ENCODE assay signal across 22 mouse cellular contexts in the genomic region with DNA sequence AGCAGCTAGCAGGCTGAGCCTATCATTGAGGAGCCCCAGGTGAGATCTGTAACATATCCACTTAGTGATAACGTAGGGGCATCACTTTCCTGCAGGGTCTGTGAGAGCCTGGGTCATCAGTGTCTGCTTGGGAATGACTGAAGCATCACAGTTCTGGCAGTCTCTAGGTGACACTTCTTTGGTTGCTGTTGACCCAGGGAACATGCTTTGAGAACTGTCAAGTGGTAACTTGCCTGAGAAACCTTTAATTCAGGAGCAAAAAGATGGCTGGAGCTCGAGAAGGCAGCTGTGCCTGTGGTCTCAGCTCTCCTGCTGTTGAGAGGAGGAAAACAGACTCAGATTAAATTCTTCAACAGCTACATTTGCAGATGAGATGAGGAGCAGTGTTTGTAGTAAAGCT. TPM values are rescaled to one million over a fixed set of nuclear protein-coding genes. Genes with fewer than 3 reads are reported as not detected.
A peak's percentile ranks its signal among the peaks of the same experiment; 100 is the strongest.
DNase-seq lines count a peak whose midpoint lies in the region; ATAC-seq lines count a peak whose summit lies in the region.
"Had no signal": no experiment of that assay in that cellular context is flagged by ENCODE, and none has a peak within 500 bp of the region (broad histone marks: within the 10 kb centered on the region; RNA-seq: fewer than 3 reads in every experiment).

No protein-coding gene starts in this region.

- H3K27me3 ChIP-seq in heart, embryonic 11.5 days (ENCODE audit: control insufficient read depth, insufficient read depth, low read length), result no peaks in the 10 kb centered on the region
- H3K27me3 ChIP-seq: forebrain, embryonic 15.5 days; hindbrain, embryonic 12.5 days had no signal

- WGBS in heart, embryonic 11.5 days (ENCODE audit: insufficient replicate concordance), result 45% methylated on average over 2 of the region's 2 CpGs

- no peak for ATAC-seq in heart, embryonic 11.5 days (replicated peaks; ENCODE audit: insufficient number of reproducible peaks, low FRiP score, low TSS enrichment)
- ATAC-seq: forebrain, embryonic 15.5 days; hindbrain, postnatal 0 days had no signal

- no peak overlapping the region for H3K27ac ChIP-seq in heart, embryonic 11.5 days (ENCODE audit: low read depth, low read length)
- peak overlapping the region; percentile 58; the same call in 1 of the 2 replicates for H3K27ac ChIP-seq in brown adipose tissue, adult 24 weeks (replicated peaks; ENCODE audit: low read depth, low read length)
- H3K27ac ChIP-seq: embryonic facial prominence, embryonic 10.5 days; forebrain, embryonic 10.5 days; forebrain, embryonic 15.5 days; hindbrain, embryonic 12.5 days; hindbrain, postnatal 0 days had no signal

- intact Hi-C loops in gastrocnemius, postnatal 14 days (cut with DNase I; ENCODE audit: low total_unique reads), result no loop called here

- no peaks in the 10 kb centered on the region for H3K4me1 ChIP-seq in heart, embryonic 11.5 days (ENCODE audit: control insufficient read depth, insufficient read depth, low read length)
- H3K4me1 ChIP-seq in brown adipose tissue, adult 24 weeks (ENCODE audit: control insufficient read depth, insufficient read depth, insufficient read length, low read length), result no peaks in the 10 kb centered on the region
- H3K4me1 ChIP-seq: embryonic facial prominence, embryonic 10.5 days; forebrain, embryonic 10.5 days; forebrain, embryonic 15.5 days; hindbrain, embryonic 12.5 days had no signal

- no peaks in the 10 kb centered on the region for H3K36me3 ChIP-seq in heart, embryonic 11.5 days (ENCODE audit: control insufficient read depth, insufficient read depth, low read length)
- H3K36me3 ChIP-seq: embryonic facial prominence, embryonic 10.5 days; forebrain, embryonic 10.5 days; forebrain, embryonic 15.5 days; hindbrain, embryonic 12.5 days had no signal

- no peak overlapping the region for H3K4me2 ChIP-seq in heart, embryonic 11.5 days
- H3K4me2 ChIP-seq: forebrain, embryonic 15.5 days; hindbrain, embryonic 12.5 days had no signal

- peak; percentile 34 for DNase-seq in heart, adult 11 months
- peak; percentile 68 for DNase-seq in thymus, postnatal 0 days (ENCODE audit: low spot score)
- peak; percentile 50 to 58 for DNase-seq in thymus, postnatal 36 days
- no peak for DNase-seq in gastrocnemius, postnatal 14 days
- no peak for DNase-seq in frontal cortex, postnatal 10 days (ENCODE audit: low spot score in 2 of 2)
- DNase-seq: adrenal gland, postnatal 10 days; cerebellum, adult 11-12 months; cerebellum, postnatal 10 days; heart, postnatal 36 days; kidney, adult 11 months had no signal

- H3K9ac ChIP-seq in heart, embryonic 11.5 days (ENCODE audit: low read depth, low read length), result no peak overlapping the region
- H3K9ac ChIP-seq: forebrain, embryonic 15.5 days; hindbrain, embryonic 12.5 days had no signal

- H3K4me3 ChIP-seq in heart, embryonic 11.5 days (ENCODE audit: low read depth, low read length), result no peak overlapping the region
- H3K4me3 ChIP-seq in brown adipose tissue, adult 24 weeks (ENCODE audit: insufficient read depth, low read depth, low read length), result no peak overlapping the region
- H3K4me3 ChIP-seq: embryonic facial prominence, embryonic 10.5 days; erythroblast, embryonic 14.5 days; forebrain, embryonic 10.5 days; forebrain, embryonic 15.5 days; hindbrain, embryonic 12.5 days had no signal

- no peaks in the 10 kb centered on the region for H3K9me3 ChIP-seq in heart, embryonic 11.5 days (replicated peaks; ENCODE audit: control insufficient read depth, low read length)
- H3K9me3 ChIP-seq: embryonic facial prominence, embryonic 10.5 days; forebrain, embryonic 10.5 days; forebrain, embryonic 15.5 days; hindbrain, embryonic 12.5 days had no signal

RNA-seq across cellular contexts. Expression of gene Lztfl1, which starts 39.8 kb away (rescaled TPM):
- polyA plus RNA-seq in heart, embryonic 11.5 days (2014; fragmentation: Nextera tagmentation; extraction: Ambion mirVana), result 37.5 and 37.6 TPM in 2 replicates
- 28.3 and 28.4 TPM in 2 replicates for polyA plus RNA-seq in brown adipose tissue, adult 24 weeks (2012; ENCODE audit: insufficient read depth, insufficient read length, missing spikeins)
- 143 and 152 TPM in 2 replicates for polyA plus RNA-seq in thymus, postnatal 0 days (2015; fragmentation: Nextera tagmentation; extraction: Ambion mirVana)
- total RNA-seq in gastrocnemius, postnatal 14 days (2021), result 10 to 100 TPM; 16.2 to 20.2 TPM

RNA-seq across cellular contexts. Expression of gene Cxcr6, which starts 48.9 kb away (rescaled TPM):
- 0.82 TPM in 1 of 2 replicates, not detected in the other for polyA plus RNA-seq in heart, embryonic 11.5 days (2014; fragmentation: Nextera tagmentation; extraction: Ambion mirVana)
- not detected in 2 replicates for polyA plus RNA-seq in brown adipose tissue, adult 24 weeks (2012; ENCODE audit: insufficient read depth, insufficient read length, missing spikeins)
- polyA plus RNA-seq in thymus, postnatal 0 days (2015; fragmentation: Nextera tagmentation; extraction: Ambion mirVana), result 17.4 and 17.8 TPM in 2 replicates
- total RNA-seq in gastrocnemius, postnatal 14 days (2021), result under 1 TPM in 1 of 2 experiments, not detected in 1; 0.21 TPM
- total RNA-seq: adrenal gland, postnatal 4 days; gastrocnemius, adult 8-10 months; heart, postnatal 36 days; hindbrain, postnatal 0 days; MEL had no signal
- polyA plus RNA-seq: brain, embryonic 14.5 days; erythroblast, embryonic 14.5 days; hindbrain, postnatal 0 days had no signal

Comparison
In these comparisons a context has a peak if more than half of its experiments do, and no peak if none do; other contexts are left out.
1. DNase-seq: peak in heart, adult 11 months (single experiment), thymus, postnatal 0 days (single experiment) and thymus, postnatal 36 days (2 of 2); none in gastrocnemius, postnatal 14 days (single experiment) and frontal cortex, postnatal 10 days (0 of 2).
2. RNA of gene Cxcr6, which starts 48.9 kb away (polyA plus RNA-seq): 17.4 to 17.8 TPM in thymus, postnatal 0 days; 0.82 TPM in heart, embryonic 11.5 days and not detected in brown adipose tissue, adult 24 weeks; every median in the first group is over 10 times any median in the second.